Mouse (Mus musculus) E14TG2a.4 (cell line): ENCODE data around the gene Cnot10.

Source experiments
- CTCF ChIP-seq: conservative IDR thresholded peaks from 2 replicates; pipeline ENCODE4 v1.5.1; 2014; ENCODE audit warnings: low read length
- POU5F1 ChIP-seq: IDR thresholded peaks from 2 replicates; pipeline ENCODE4 v1.6.1; 2014; ENCODE audit warnings: low read length, borderline replicate concordance

DNA sequence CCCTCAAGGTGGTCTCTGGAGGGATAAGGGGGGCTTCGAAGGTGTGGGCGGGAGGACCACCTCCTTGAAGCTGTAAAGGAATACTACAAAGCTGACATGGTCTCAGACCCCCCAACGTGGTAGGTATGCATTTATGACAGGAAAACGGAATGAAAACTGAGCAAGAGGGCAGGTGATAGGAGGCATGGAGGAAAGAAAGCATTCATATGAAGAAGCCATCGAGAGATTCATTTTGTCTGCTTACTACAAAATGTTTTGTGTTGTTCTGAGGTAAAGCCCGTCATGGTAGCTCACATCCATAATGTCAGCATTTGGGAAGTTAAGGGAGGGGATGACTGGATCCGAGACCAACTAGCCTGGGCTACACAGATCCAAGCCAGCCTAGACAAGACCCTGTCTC lies 79.8 kb downstream of the Cnot10 start:
- TF ChIP-seq CTCF: no peak
- no peak for TF ChIP-seq POU5F1
